Mouse (Mus musculus) embryonic facial prominence, embryonic 13.5 days (tissue): ENCODE results near the gene Pdhb. TPM values are rescaled to one million over a fixed set of nuclear protein-coding genes. Genes with fewer than 3 reads are reported as not detected.
"Not testable (repeated sequence)": the region's sequence is repeated elsewhere in the genome, so short reads cannot be mapped to it uniquely, and the experiment has no call there.

Experiments
- ATAC-seq: fragments of 200-750 bp; cut with Nextera tagmentation; 2 replicates; pipeline ENCODE4 v1.8.0; 2017; ENCODE audit warnings: low read depth; ENCODE audit not compliant: insufficient number of reproducible peaks, insufficient read depth, low FRiP score, low TSS enrichment
- H3K27ac ChIP-seq: fragments of 300-500 bp; sonication (generic); 2 replicates; pipeline ENCODE4 v1.5.1; 2015; ENCODE audit warnings: moderate library complexity, mild to moderate bottlenecking, inconsistent platforms
- H3K27me3 ChIP-seq: fragments of 300-500 bp; sonication (generic); 2 replicates; pipeline ENCODE4 v1.6.1; 2015; ENCODE audit warnings: mild to moderate bottlenecking, inconsistent platforms
- H3K36me3 ChIP-seq: fragments of 300-500 bp; sonication (generic); 2 replicates; pipeline ENCODE4 v1.6.1; 2015; ENCODE audit warnings: mild to moderate bottlenecking, inconsistent platforms
- H3K4me1 ChIP-seq: fragments of 300-500 bp; sonication (generic); 2 replicates; pipeline ENCODE4 v1.6.1; 2015; ENCODE audit warnings: inconsistent platforms
- H3K4me2 ChIP-seq: fragments of 300-500 bp; sonication (generic); 2 replicates; pipeline ENCODE4 v1.6.1; 2015; ENCODE audit warnings: moderate library complexity, mild to moderate bottlenecking, inconsistent platforms
- H3K4me3 ChIP-seq: fragments of 300-500 bp; sonication (generic); 2 replicates; pipeline ENCODE4 v1.5.1; 2015; ENCODE audit warnings: mild to moderate bottlenecking, inconsistent platforms
- H3K9ac ChIP-seq: fragments of 300-500 bp; sonication (generic); 2 replicates; pipeline ENCODE4 v1.6.1; 2015; ENCODE audit warnings: mild to moderate bottlenecking, inconsistent platforms
- H3K9me3 ChIP-seq: fragments of 300-500 bp; sonication (generic); 2 replicates; pipeline ENCODE4 v1.6.1; 2016; ENCODE audit warnings: inconsistent platforms
- WGBS: fragments of 180-500 bp; shearing (Covaris S2); methylation state at CpG from one replicate; pipeline ENCODE4 v1.1.7; 2015; ENCODE audit warnings: mixed read lengths; 5-methylcytosine and 5-hydroxymethylcytosine counted together
- polyA plus RNA-seq: library from polyadenylated mRNA; unstranded; fragments of >200 nt; fragmentation: Nextera tagmentation; extraction: Ambion mirVana; gene quantifications from 2 replicates; pipeline ENCODE4 v1.2.1, GENCODE M21; 2015

The Pdhb gene
- polyA plus RNA-seq, 1 experiment from 2014 or later = 203 TPM

DNA sequence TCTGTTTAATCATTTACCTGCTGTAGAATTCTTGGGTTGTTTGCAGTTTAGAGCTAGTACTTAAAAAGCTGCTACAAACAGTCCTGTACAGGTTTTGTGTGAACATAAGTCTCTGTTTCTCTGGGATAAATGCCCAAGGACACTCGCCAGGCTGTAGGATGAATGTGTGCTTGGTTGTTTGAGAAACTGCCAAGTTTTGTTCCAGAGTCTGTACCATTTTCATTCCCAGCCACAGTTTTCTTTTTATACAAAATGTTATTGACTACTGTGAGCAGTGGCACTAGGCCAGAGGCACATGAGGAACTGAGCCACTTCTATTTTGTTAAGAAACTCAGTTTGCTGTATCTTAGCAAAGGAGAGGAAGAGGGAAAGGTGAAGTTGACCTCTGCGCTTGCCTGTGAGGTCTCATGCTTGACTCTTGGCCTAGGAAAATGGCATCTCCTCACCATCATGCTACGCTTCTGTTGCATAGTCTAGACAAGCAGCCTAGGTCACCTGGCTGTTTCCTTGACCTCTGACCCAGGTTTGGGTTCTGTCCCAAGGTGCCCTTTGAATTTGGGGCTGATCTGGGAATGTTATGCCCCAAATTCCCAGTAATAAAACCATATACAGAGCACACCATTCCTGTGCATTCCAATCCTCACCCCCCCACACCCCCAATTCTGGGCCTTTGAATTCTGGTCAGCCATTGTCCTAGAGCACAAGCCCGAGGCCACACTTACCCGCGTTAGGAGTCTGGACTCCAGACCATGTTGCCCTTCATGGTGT lies 13.6 kb upstream of the Pdhb start:
- Histone ChIP-seq H3K9ac (no peak overlapping the region), H3K36me3 (no peaks in the 10 kb centered on the region), H3K4me1 (no peaks in the 10 kb centered on the region), H3K27me3 (no peaks in the 10 kb centered on the region), H3K27ac (no peak overlapping the region), H3K4me3 (no peak overlapping the region), H3K9me3 (no peaks in the 10 kb centered on the region), H3K4me2 (no peak overlapping the region)
- no peak for ATAC-seq
- 87% methylated on average over 6 of the region's 6 CpGs for WGBS

DNA sequence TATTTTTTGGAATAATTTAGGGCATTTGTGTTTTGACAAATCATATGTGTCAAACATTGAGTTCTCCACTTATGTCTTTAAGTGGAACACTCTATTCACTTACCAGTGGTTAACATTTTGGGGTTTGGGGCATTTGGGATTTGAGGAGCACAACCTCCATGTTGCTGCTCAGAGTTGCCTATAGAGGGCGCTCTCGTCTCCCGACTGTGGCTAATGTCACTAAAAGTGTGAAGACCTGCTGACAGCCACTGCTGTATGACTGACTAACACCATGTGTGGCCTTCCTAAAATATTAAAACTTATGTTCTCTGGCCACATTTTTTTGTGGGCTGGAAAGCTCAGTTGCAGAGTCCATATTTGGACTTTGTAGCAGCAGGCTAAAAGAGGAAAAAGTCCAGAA lies 10.5 kb upstream of the Pdhb start:
- Histone ChIP-seq H3K4me1 (no peaks in the 10 kb centered on the region), H3K9ac (no peak overlapping the region), H3K4me2 (no peak overlapping the region), H3K27ac (no peak overlapping the region), H3K27me3 (no peaks in the 10 kb centered on the region), H3K4me3 (no peak overlapping the region), H3K9me3 (no peaks in the 10 kb centered on the region), H3K36me3 (no peaks in the 10 kb centered on the region)
- no peak for ATAC-seq
- 57% methylated on average over 3 of the region's 3 CpGs for WGBS

DNA sequence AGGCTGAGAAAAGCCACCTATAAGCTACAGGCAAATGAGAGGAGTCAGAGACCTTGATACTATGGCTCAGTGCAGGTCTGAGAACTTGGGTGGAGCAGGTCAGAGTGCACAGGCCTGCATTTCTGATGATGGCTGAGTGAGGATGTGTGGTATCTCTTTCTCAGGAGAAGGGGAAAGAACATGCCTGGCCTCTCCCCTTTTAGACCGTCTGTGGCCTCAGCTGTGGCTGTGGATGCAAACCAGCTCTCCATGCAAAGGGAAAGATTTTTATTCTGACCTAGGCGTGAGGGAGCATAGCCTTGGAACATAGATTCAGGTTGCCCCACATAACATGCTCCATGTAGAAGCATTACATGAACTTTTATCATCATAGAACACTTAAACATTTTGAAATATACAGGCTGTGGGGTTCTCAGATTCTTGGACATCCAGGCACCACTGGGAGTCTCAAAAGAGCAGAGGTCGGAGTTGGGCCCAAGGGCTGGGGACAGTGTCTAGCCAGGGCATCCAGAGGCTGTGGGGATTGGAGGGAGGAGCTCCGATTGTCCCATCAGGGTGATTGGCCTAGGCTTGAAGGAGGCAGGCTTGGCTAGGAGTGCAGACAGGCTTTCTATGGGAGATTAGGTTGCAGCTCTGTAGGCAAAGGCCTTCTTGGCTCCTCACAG lies 7.7 kb upstream of the Pdhb start:
- Histone ChIP-seq H3K27ac (no peak overlapping the region), H3K4me3 (no peak overlapping the region), H3K4me1 (no peaks in the 10 kb centered on the region), H3K36me3 (no peaks in the 10 kb centered on the region), H3K4me2 (no peak overlapping the region), H3K9me3 (no peaks in the 10 kb centered on the region), H3K27me3 (no peaks in the 10 kb centered on the region), H3K9ac (no peak overlapping the region)
- ATAC-seq = no peak
- 74% methylated on average over 4 of the region's 4 CpGs for WGBS

DNA sequence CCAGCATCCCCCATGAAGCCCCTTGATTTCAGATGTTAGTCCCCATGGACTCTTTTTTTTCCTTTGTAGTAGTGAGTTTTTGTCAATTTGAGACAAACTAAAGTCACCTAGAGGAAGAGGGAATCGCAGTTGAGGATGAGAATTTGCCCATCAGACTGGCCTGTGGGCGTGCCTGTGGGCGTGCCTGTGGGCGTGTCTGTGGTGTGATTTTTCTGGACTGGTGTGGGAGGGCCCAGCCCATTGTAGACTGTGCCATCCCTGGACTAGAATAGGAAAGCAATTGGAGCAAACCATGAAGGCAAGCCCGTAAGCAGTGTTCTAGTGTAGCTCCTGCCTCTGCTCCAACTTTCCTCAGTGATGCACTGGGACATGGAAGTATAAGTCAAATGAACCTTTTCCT lies 3.4 kb upstream of the Pdhb start:
- Histone ChIP-seq H3K9ac (no peak overlapping the region), H3K36me3 (no peaks in the 10 kb centered on the region), H3K4me1 (peaks cover 10% of the 10 kb centered on the region), H3K27me3 (no peaks in the 10 kb centered on the region), H3K4me2 (no peak overlapping the region), H3K9me3 (no peaks in the 10 kb centered on the region), H3K27ac (no peak overlapping the region), H3K4me3 (no peak overlapping the region)
- ATAC-seq = no peak
- 58% methylated on average over 5 of the region's 5 CpGs for WGBS

DNA sequence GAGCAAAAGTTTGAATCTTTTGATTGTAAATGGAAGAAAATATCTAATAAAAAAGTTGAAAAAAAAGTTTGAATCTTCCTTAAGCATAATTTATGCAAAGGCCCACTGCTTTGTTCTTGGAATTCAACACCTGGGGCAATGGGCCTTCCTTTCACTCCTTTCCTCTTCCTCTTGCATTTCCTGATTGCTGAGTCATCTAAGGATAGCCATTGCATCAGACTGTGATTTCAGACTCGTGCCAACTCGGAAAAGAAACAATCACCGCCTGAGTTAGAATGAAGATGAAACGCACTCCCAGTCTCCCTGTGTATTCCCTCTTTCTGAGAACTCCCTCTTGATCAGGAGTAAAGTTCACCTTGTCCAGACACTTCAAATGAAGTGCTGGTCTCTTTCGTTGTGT lies 1.8 kb upstream of the Pdhb start:
- no peak for ATAC-seq
- peaks cover 10% of the 10 kb centered on the region for H3K4me1 ChIP-seq
- H3K27me3 ChIP-seq = no peaks in the 10 kb centered on the region
- no peak overlapping the region for H3K4me3 ChIP-seq
- no peaks in the 10 kb centered on the region for H3K9me3 ChIP-seq
- H3K4me2 ChIP-seq = no peak overlapping the region
- peaks cover 13% of the 10 kb centered on the region for H3K36me3 ChIP-seq
- H3K9ac ChIP-seq = no peak overlapping the region
- WGBS = 90% methylated on average over 5 of the region's 5 CpGs
- no peak overlapping the region for H3K27ac ChIP-seq

DNA sequence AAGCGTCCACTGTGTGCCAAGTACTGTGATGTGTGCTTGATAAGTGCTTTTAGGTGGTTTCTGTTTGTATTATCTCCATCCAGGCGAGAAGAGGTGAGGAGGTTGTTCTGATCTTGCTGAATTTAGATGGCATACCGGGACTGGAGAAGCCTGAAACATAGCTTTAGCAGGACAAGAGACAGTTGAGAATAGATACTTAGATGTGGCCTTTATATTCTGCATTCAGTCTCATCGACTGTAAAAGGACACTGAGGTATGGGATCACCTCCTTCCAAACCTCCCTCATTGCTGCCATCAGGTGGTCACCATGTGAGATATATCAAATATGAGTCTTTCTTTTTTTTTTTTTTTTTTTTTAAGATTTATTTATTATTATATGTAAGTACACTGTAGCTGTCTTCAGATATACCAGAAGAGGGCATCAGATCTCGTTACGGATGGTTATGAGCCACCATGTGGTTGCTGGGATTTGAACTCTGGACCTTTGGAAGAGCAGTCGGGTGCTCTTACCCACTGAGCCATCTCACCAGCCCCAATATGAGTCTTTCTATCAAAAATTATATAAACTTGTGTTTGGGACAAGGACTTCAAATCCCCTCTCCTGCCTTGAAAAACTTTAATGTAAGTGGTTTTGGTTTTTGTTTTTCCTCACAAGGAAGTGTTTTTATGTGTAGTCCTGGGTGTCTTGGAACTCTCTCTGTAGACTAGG lies 871 bp upstream of the Pdhb start:
- not testable (repeated sequence) for H3K9me3 ChIP-seq, ATAC-seq, H3K27me3 ChIP-seq
- H3K4me1 ChIP-seq = peaks cover 10% of the 10 kb centered on the region
- H3K36me3 ChIP-seq = peaks cover 22% of the 10 kb centered on the region
- H3K27ac ChIP-seq = peak overlapping the region; percentile 79
- 29% methylated on average over 7 of the region's 7 CpGs for WGBS
- peak overlapping the region; percentile 82 for H3K4me2 ChIP-seq
- peak overlapping the region; percentile 96 for H3K4me3 ChIP-seq
- peak overlapping the region; percentile 65 for H3K9ac ChIP-seq

DNA sequence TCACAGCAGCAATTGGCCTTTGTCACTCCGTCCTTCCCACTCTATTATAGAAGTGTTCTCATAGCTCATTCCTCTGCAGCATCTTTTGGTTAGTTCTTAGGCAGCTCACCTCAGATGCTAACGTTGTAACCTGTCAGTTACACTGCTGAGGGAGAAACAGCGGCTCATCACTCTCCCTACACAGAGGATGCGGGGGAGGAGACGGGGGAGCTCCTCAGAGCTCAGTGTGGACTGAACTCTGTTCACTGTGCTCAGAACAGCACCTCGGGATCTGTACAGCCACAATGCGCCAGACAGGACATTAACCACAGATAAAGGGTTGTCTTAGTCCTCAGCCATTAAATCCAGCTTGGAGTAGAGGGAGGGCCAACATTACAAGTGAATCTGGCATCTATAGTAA lies 8.4 kb downstream of the Pdhb start:
- H3K36me3 ChIP-seq = peaks cover 90% of the 10 kb centered on the region
- H3K4me1 ChIP-seq = no peaks in the 10 kb centered on the region
- no peak overlapping the region for H3K9ac ChIP-seq
- H3K27me3 ChIP-seq = no peaks in the 10 kb centered on the region
- H3K27ac ChIP-seq = no peak overlapping the region
- no peak overlapping the region for H3K4me3 ChIP-seq
- WGBS = 81% methylated on average over 7 of the region's 7 CpGs
- ATAC-seq = no peak
- no peaks in the 10 kb centered on the region for H3K9me3 ChIP-seq
- H3K4me2 ChIP-seq = no peak overlapping the region

DNA sequence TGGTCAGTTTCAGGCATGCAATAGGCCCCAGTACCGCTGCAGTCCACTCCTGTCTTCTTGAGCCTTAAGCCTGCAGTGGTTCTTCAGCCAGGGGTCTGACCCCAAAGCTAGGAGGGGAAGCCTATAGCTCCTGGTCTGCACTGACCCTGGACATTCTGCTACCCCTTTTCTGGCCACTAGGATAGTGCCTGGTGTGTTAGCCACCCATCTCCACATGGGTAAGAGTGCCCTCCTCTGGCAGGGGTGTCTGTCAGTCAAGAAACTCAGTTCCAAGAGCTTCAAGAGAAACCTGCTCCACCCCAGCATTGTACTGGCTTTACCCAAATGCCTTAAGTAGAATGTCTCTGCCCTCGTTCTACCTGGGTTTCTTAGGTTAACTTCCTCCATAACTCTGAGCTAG lies 11.0 kb downstream of the Pdhb start:
- peaks cover 70% of the 10 kb centered on the region for H3K36me3 ChIP-seq
- no peak overlapping the region for H3K27ac ChIP-seq
- H3K9ac ChIP-seq = no peak overlapping the region
- no peaks in the 10 kb centered on the region for H3K4me1 ChIP-seq
- no peaks in the 10 kb centered on the region for H3K9me3 ChIP-seq
- ATAC-seq = no peak
- WGBS = 88% methylated on average over 2 of the region's 2 CpGs
- H3K4me2 ChIP-seq = no peak overlapping the region
- H3K4me3 ChIP-seq = no peak overlapping the region
- H3K27me3 ChIP-seq = no peaks in the 10 kb centered on the region

DNA sequence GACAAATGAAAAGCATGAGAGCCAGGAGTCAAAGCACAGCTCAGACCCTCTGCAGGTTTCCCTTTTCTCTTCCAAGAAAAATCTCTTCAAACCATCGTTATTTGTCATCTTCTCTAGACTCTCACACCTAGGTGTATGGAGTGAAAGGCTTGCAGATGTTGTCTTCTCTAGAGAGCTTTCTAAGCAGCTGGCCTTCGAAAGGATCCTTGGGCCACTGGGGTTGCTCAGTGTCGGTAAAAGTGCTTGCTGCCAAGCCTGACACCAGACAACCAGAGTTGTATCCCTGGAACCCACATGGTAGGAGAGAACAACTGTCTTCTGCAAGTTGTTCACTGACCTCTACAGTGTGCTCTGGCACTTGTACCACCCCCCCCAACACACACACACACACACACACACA lies 13.7 kb downstream of the Pdhb start:
- Histone ChIP-seq H3K27me3 (no peaks in the 10 kb centered on the region), H3K4me3 (no peak overlapping the region), H3K9me3 (no peaks in the 10 kb centered on the region), H3K4me2 (no peak overlapping the region), H3K4me1 (no peaks in the 10 kb centered on the region), H3K9ac (no peak overlapping the region), H3K36me3 (peaks cover 46% of the 10 kb centered on the region), H3K27ac (no peak overlapping the region)
- 81% methylated on average over 3 of the region's 3 CpGs for WGBS
- ATAC-seq = no peak

DNA sequence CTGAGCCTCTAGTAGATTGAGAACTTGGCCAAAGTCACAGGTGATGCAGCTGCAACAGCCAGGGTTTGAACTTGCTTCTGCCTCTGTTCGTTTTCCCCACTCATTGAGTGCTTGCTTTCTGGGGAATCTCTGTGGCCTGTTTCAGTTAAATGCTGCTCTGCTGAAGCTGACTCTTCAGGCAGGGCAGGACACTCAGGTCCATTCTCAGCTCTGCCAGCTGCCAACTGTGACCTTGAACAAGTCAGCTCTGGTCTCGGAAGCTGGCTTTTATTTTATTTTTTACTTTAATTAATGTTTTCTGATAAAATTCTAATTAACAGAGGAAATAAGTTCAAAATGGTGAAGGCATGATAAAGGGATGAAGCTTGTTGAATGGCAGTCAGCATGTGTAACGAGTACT lies 14.1 kb downstream of the Pdhb start:
- H3K27me3 ChIP-seq = no peaks in the 10 kb centered on the region
- no peaks in the 10 kb centered on the region for H3K4me1 ChIP-seq
- H3K36me3 ChIP-seq = peaks cover 42% of the 10 kb centered on the region
- no peak overlapping the region for H3K9ac ChIP-seq
- H3K27ac ChIP-seq = no peak overlapping the region
- no peak for ATAC-seq
- no peaks in the 10 kb centered on the region for H3K9me3 ChIP-seq
- H3K4me2 ChIP-seq = no peak overlapping the region
- 81% methylated on average over 3 of the region's 3 CpGs for whole genome bisulfite sequencing
- H3K4me3 ChIP-seq = no peak overlapping the region

DNA sequence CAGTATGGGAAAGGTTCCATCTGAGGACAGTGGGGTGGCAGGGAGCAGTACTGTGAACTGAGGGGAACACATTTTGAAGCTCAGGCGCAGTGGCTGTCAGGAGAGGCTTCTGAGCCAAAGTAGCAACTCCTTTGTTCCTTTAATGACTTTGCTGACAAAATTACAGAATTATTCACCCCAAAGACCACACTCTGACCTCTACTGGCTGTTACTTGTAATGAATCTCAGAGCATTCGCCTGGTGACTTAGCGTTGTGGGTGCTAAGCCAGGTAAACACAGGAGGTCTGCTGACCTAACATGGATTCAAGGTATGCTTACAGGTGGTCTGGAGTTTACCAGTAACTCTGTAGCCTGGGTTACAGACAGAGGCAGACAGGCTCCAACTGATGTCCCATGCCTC lies 15.9 kb downstream of the Pdhb start:
- Histone ChIP-seq H3K27ac (no peak overlapping the region), H3K9me3 (no peaks in the 10 kb centered on the region), H3K4me1 (no peaks in the 10 kb centered on the region), H3K4me3 (no peak overlapping the region), H3K27me3 (no peaks in the 10 kb centered on the region), H3K9ac (no peak overlapping the region), H3K4me2 (no peak overlapping the region), H3K36me3 (peaks cover 34% of the 10 kb centered on the region)
- 41% methylated on average over 3 of the region's 3 CpGs for WGBS
- no peak for ATAC-seq

DNA sequence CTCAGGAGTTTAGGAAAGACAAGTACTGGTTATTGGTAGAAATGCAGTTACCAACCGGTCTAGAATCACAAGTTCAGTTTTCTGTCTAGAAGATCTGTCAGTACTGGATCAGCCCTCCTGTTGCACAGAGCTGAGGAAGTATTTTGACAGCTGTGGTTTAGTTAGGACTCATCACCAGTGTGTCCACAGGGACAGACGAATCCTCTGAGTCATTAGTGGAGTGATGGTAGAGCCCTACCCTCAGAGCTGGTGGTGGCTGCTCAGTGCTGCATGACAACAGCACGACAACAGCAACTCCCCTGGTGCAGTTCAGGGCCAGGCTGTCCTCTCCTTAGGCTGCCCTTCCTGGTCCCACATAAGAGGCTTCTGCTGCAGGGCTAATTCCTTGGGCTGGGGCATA lies 18.8 kb downstream of the Pdhb start:
- H3K9me3 ChIP-seq = no peaks in the 10 kb centered on the region
- H3K4me2 ChIP-seq = no peak overlapping the region
- 70% methylated on average over 3 of the region's 3 CpGs for WGBS
- no peaks in the 10 kb centered on the region for H3K4me1 ChIP-seq
- H3K36me3 ChIP-seq = peaks cover 25% of the 10 kb centered on the region
- H3K9ac ChIP-seq = no peak overlapping the region
- no peak overlapping the region for H3K4me3 ChIP-seq
- H3K27ac ChIP-seq = no peak overlapping the region
- no peaks in the 10 kb centered on the region for H3K27me3 ChIP-seq
- ATAC-seq = no peak
